ENCODE assay signal across 12 mouse cellular contexts in genomic region chr6:136238989-136239388, GRCm38 (mm10).
A peak's percentile ranks its signal among the peaks of the same experiment; 100 is the strongest.
DNase-seq lines count a peak whose midpoint lies in the region; ATAC-seq lines count a peak whose summit lies in the region.
"Had no signal": no experiment of that assay in that cellular context is flagged by ENCODE, and none has a peak within 500 bp of the region (broad histone marks: within the 10 kb centered on the region; RNA-seq: fewer than 3 reads in every experiment).

No protein-coding gene starts in this region.

- H3K4me3 ChIP-seq in hindbrain, embryonic 10.5 days: no peak overlapping the region
- H3K4me3 ChIP-seq in hindbrain, embryonic 12.5 days: no peak overlapping the region
- H3K4me3 ChIP-seq in midbrain, embryonic 14.5 days (replicated peaks; ENCODE audit: low read depth, low read length): no peak overlapping the region
- no peak overlapping the region for H3K4me3 ChIP-seq in midbrain, embryonic 11.5 days (ENCODE audit: low read depth, low read length)
- H3K4me3 ChIP-seq: gastrocnemius, adult 2 months; stomach, embryonic 15.5 days had no signal

- no peaks in the 10 kb centered on the region for H3K27me3 ChIP-seq in hindbrain, embryonic 10.5 days (ENCODE audit: insufficient read depth, poor library complexity, severe bottlenecking)
- H3K27me3 ChIP-seq in hindbrain, embryonic 12.5 days: no peaks in the 10 kb centered on the region
- no peaks in the 10 kb centered on the region for H3K27me3 ChIP-seq in midbrain, embryonic 14.5 days (ENCODE audit: control insufficient read depth, insufficient read depth, low read length)
- H3K27me3 ChIP-seq in midbrain, embryonic 11.5 days (ENCODE audit: control insufficient read depth, insufficient read depth, low read length): no peaks in the 10 kb centered on the region
- H3K27me3 ChIP-seq: stomach, embryonic 15.5 days had no signal

- no peak for ATAC-seq in cerebellum, adult (ENCODE audit: insufficient number of reproducible peaks, low FRiP score, low TSS enrichment)
- ATAC-seq in hindbrain, embryonic 12.5 days (ENCODE audit: low FRiP score): no peak
- no peak for ATAC-seq in midbrain, embryonic 14.5 days (ENCODE audit: low FRiP score, low TSS enrichment)
- ATAC-seq in midbrain, embryonic 11.5 days (ENCODE audit: low FRiP score): no peak
- ATAC-seq: intestine, postnatal 0 days had no signal

- no peak overlapping the region for H3K4me2 ChIP-seq in hindbrain, embryonic 12.5 days (replicated peaks)
- H3K4me2 ChIP-seq in midbrain, embryonic 14.5 days (ENCODE audit: low read length): no peak overlapping the region
- H3K4me2 ChIP-seq in midbrain, embryonic 11.5 days: no peak overlapping the region
- H3K4me2 ChIP-seq: stomach, embryonic 15.5 days had no signal

- no peaks in the 10 kb centered on the region for H3K36me3 ChIP-seq in hindbrain, embryonic 10.5 days
- no peaks in the 10 kb centered on the region for H3K36me3 ChIP-seq in hindbrain, embryonic 12.5 days
- H3K36me3 ChIP-seq in midbrain, embryonic 14.5 days (ENCODE audit: control insufficient read depth, insufficient read depth, low read length): no peaks in the 10 kb centered on the region
- no peaks in the 10 kb centered on the region for H3K36me3 ChIP-seq in midbrain, embryonic 11.5 days (ENCODE audit: control insufficient read depth, insufficient read depth, low read length)
- H3K36me3 ChIP-seq: stomach, embryonic 15.5 days had no signal

- peaks cover 34% of the 10 kb centered on the region for H3K4me1 ChIP-seq in hindbrain, embryonic 10.5 days (replicated peaks)
- peaks cover 12% of the 10 kb centered on the region for H3K4me1 ChIP-seq in hindbrain, embryonic 12.5 days
- H3K4me1 ChIP-seq in midbrain, embryonic 14.5 days (ENCODE audit: control insufficient read depth, insufficient read depth, low read length): peaks cover 5% of the 10 kb centered on the region
- peaks cover 16% of the 10 kb centered on the region for H3K4me1 ChIP-seq in midbrain, embryonic 11.5 days (ENCODE audit: control insufficient read depth, insufficient read depth, low read length)
- H3K4me1 ChIP-seq: stomach, embryonic 15.5 days had no signal

- H3K9ac ChIP-seq in hindbrain, embryonic 12.5 days: no peak overlapping the region
- H3K9ac ChIP-seq in midbrain, embryonic 14.5 days (replicated peaks; ENCODE audit: low read length): no peak overlapping the region
- no peak overlapping the region for H3K9ac ChIP-seq in midbrain, embryonic 11.5 days (ENCODE audit: low read length)
- H3K9ac ChIP-seq: stomach, embryonic 15.5 days had no signal

- WGBS in hindbrain, embryonic 10.5 days: 35% methylated on average over 5 of the region's 5 CpGs
- WGBS in hindbrain, embryonic 12.5 days: 41% methylated on average over 5 of the region's 5 CpGs
- 34% methylated on average over 5 of the region's 5 CpGs for WGBS in midbrain, embryonic 14.5 days
- WGBS in midbrain, embryonic 11.5 days: 41% methylated on average over 5 of the region's 5 CpGs

- no peaks in the 10 kb centered on the region for H3K9me3 ChIP-seq in hindbrain, embryonic 10.5 days
- H3K9me3 ChIP-seq in hindbrain, embryonic 12.5 days (replicated peaks): no peaks in the 10 kb centered on the region
- no peaks in the 10 kb centered on the region for H3K9me3 ChIP-seq in midbrain, embryonic 14.5 days (ENCODE audit: control insufficient read depth, low read length)
- H3K9me3 ChIP-seq in midbrain, embryonic 11.5 days (ENCODE audit: control insufficient read depth, low read length): no peaks in the 10 kb centered on the region
- H3K9me3 ChIP-seq: stomach, embryonic 15.5 days had no signal

- no peak overlapping the region for H3K27ac ChIP-seq in hindbrain, embryonic 10.5 days
- no peak overlapping the region for H3K27ac ChIP-seq in hindbrain, embryonic 12.5 days
- H3K27ac ChIP-seq in midbrain, embryonic 14.5 days (replicated peaks; ENCODE audit: low read depth, low read length): no peak overlapping the region
- H3K27ac ChIP-seq in midbrain, embryonic 11.5 days (ENCODE audit: low read depth, low read length): no peak overlapping the region
- H3K27ac ChIP-seq: gastrocnemius, adult 2 months; stomach, embryonic 15.5 days had no signal

- DNase-seq in cerebellum, adult 9-11 months: peak; percentile 7
- DNase-seq in hindbrain, embryonic 10.5 days (ENCODE audit: low spot score): peak; percentile 9
- peak; percentile 28 for DNase-seq in midbrain, embryonic 14.5 days
- DNase-seq in midbrain, embryonic 11.5 days (ENCODE audit: low spot score, missing footprints): no peak
- peak; percentile 36 for DNase-seq in forelimb bud, embryonic 11.5 days (ENCODE audit: low read depth, low spot score)
- no peak for DNase-seq in adrenal gland, postnatal 36 days
- DNase-seq: gastrocnemius, adult 2 months; thymus, postnatal 36 days had no signal

Comparison
In these comparisons a context has a peak if more than half of its experiments do, and no peak if none do; other contexts are left out.
1. DNase-seq: peak in cerebellum, adult 9-11 months (single experiment), hindbrain, embryonic 10.5 days (single experiment), midbrain, embryonic 14.5 days (single experiment) and forelimb bud, embryonic 11.5 days (single experiment); none in midbrain, embryonic 11.5 days (single experiment) and adrenal gland, postnatal 36 days (0 of 2).